Comparison of ENCODE assay signal across 10 mouse cellular contexts in genomic region chr12:101982977-101983376, GRCm38 (mm10).
"Had no signal": no experiment of that assay in that cellular context is flagged by ENCODE, and none has a peak within 500 bp of the region (broad histone marks: within the 10 kb centered on the region; RNA-seq: fewer than 3 reads in every experiment).

No protein-coding gene starts in this region.

- DNase-seq: kidney, adult 8-10 months; kidney, postnatal 10 days; kidney, postnatal 36 days; liver, embryonic 13.5 days; lung, embryonic 14.5 days; lung, postnatal 36 days; retina, postnatal 1 day; right cerebral cortex, postnatal 25 days; spleen, adult 18-20 months; thymus, postnatal 25 days had no signal
